Mouse (Mus musculus) lung, postnatal 4 days (tissue): Measurements from ENCODE around the gene Dpep3.
"Not testable (repeated sequence)": the region's sequence is repeated elsewhere in the genome, so short reads cannot be mapped to it uniquely, and the experiment has no call there.

Experiments used
- DNase-seq, 2 experiments: peaks; one replicate each; pipeline ENCODE4 v3.0.0; 2021

The Dpep3 gene

DNA sequence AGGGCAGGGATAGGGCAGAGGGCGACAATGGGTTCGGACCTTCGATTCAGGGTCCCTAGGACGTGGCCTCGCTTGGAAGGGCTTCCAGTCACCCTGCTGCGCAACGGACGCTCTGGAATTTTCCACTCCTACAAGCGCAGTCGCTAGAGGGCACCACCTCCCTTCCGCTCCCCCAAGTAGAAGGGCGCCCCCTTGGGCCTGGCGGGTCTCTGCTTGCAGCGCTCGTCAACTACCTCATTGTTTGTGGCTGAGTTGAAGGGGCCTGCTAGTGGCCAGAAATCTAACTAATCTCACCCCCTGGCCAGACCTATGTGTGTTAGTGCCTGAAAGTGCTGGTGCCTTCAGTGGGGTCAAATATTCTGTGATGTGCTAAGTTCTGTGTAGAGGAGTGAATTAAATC lies at the start of gene Dpep3:
Gene Dpep3, minus strand, starts transcription at position 105 of the 400 bp plus-strand sequence.
- no peak for DNase-seq

DNA sequence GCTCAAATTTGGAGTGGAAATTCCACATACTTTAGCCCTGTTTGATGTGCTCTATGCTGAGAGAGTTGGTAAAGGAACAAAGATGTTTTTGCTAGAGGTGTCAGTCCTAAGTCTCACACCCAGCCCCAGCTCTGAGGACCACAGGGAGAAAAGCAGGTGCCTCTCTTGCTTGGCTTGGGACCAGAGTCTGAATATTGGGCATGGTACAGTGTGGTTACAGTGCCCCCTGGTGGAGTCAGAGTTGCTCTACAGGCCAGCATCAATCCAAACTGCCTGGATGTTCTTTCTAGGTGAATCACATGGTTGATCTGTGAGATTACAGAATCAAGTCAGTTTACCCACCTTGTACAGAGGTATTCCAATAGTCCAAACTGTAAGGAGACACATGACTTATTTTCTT lies 43.3 kb upstream of the Dpep3 start:
- DNase-seq, result peak; percentile 62 to 83

DNA sequence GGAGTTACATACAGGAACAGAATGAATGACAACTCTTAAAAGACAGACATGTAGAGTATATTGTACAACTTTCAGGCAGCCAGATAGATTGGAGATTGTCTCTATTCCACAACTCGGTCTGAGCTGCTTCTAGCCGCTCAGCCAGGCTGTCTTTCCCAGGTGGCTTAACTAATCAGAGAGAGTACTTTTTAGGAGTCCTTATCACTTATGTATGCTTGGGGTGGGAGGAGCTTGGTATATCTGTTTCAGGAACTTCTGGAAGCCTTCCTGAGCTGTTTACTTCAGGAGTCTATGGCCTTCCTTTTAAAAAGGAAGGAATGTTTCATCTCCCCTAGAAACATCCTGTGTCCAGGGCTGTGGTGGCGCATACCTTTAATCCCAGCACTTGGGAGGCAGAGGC lies 38.8 kb upstream of the Dpep3 start:
- DNase-seq, result no peak

DNA sequence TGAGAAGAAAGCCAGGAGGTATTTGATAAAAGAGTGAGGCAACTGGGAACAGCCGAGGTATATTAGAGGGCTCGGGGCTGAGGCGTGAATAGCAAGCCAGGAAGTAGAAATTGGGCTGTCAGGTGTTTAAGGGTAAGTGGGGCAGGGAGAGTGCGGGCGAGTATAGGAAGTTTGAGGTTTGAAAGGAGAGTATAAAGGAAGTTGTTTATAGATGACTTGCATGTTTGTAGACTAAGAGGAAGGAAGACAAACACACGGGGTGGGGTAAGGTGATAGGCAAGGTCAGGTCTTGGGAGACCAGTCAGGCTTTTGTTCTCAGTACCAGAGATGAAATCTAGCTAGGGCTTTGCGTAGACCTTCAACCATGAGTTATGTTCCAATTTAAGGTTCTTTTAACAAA lies 37.9 kb upstream of the Dpep3 start:
- no peak for DNase-seq

DNA sequence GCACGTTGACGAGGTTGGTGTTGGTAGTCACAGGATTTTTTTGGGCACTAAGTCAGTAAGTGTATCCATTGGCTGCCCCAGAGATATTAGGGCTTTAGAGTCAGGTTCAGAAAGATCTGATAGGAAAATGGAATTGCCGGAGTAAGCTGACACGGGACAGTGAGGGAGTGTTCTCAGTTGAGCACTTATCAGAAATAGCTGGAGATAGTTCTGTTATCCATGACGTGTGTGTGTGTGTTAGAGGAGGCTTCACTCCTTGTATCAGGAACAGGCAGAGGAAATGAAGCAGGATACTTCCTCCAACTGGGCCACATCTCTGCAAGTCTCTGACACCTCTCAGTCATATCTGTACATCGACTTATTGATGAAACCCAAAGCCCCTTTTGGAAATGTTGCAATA lies 37.1 kb upstream of the Dpep3 start:
- DNase-seq, result no peak

DNA sequence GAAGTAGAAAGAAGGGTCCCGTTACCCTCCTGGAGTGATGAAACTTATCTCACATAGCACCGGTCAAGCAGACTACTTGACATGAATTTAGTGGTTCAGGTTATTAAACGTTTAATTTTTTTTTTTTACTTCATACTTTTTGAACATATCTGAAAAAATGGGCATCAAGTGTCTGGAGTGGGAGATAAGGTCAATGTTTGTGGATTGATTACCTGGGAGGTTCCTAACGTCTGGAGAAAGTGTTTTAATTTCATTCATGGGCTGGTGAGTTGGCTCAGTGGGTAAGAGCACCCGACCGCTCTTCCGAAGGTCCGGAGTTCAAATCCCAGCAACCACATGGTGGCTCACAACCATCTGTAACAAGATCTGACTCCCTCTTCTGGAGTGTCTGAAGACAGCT lies 33.0 kb upstream of the Dpep3 start:
- not testable (repeated sequence) for DNase-seq

DNA sequence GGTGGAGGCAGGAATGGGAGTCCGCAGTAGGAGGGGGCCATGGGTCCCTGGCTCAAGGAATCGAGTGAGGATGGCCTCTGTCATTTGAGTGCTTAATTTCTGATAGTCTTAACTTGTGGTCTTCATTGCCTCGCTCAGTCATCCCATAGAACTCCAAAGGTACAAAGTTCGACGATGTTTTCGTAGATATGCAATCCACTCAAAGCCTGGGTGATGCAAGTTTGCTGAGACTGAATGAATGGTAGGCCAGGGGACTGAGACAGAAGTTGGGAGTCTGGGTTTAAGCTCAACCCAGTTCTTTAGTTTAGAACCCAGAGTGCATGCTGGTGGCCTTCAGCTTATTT lies 32.4 kb upstream of the Dpep3 start, which contains the start of gene Ddx28:
Gene Ddx28, minus strand, starts transcription at position 240 of the 344 bp plus-strand sequence.
- no peak for DNase-seq

DNA sequence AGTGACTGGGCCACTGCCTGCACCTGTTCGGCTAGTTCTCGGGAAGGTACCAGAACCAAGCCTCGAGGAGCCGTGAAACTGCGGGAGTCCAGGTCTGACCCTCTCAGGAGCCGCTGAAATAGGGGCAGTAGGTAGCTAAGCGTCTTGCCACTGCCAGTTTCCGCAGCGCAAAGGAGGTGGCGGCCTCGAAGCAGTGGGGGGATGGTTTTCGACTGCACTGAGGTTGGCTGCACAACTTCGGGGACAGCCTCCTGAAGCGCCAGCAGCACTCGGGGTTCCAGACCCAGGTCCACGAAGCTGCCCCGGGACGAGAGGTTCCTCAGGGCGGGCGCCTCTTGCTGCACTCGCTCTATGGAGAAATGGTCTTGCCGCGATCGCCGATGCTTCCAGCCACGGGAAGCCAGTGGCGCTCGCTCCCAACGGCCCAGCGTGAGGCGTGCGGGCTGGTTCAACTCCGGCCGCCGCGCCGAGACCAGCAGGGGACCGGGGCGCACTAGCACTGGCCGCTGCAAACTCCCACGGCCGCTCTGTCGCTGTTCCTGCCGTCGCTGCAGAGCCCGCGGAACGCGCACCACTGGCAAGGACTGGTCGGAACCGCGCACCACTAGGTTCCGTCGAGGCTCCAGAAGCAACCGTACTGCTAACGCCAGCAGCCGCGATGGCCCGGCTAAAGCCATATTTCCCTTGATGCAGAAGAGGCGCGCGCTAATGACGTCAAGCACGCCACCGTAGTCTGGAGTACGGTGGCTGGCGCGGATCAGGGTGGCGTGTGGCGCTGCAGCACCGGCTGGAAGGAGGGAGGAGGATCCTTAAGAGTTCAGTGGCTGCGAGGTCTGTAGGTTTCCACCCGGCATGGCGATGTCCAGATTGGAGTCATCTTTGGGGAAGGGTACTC lies 31.8 kb upstream of the Dpep3 start:
- peak; percentile 93 for DNase-seq

DNA sequence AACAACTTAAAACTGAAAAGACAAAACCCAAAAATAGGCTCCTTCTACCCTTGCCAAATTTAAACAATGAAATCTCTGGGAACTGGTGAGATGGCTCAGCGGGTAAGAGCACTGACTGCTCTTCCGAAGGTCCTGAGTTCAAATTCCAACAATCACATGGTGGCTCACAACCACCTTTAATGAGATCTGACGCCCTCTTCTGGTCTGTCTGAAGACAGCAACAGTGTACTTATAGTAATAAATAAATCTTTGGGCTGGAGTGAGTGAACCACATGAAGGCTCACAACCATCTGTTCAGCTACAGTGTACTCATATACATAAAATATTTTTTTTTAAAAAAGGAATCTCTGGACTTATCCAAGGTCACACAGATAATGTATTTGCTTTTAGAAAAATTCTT lies 28.7 kb upstream of the Dpep3 start:
- DNase-seq, result not testable (repeated sequence)

DNA sequence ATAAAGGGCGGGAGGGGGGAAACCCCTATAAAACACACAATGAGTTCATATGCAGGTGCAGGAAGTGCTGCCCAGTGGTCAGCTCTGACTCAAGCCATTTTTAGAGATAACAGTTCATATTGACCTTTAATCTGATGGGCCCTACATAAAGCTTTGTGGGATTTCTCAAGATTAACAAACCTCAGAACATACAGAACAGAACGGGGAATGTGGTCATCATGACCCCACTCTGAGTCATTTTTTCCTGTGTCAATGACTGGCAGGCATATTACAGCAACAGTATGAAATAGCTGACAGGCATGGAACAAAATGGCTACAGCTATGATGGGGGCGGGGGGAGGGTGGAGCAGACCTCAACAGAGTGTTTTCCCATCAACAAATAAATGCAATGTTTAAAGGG lies 27.9 kb upstream of the Dpep3 start:
- DNase-seq, result no peak

DNA sequence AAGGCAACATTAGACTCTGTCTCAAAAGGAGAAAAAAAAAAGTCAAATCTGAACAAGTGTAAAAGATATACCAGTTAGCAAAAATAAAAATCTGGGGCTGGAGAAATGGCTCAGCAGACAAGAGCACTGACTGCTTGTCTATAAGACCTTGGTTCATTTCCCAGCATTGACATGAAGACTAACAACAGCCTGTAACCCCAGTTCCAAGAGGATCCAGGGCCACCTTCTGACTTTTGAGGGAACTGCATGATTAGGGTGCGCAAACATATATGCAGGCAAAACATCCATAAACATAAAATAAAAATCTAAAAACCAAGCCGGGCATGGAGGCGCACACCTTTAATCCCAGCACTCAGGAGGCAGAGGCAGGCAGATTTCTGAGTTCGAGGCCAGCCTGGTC lies 27.2 kb upstream of the Dpep3 start:
- DNase-seq, result no peak

DNA sequence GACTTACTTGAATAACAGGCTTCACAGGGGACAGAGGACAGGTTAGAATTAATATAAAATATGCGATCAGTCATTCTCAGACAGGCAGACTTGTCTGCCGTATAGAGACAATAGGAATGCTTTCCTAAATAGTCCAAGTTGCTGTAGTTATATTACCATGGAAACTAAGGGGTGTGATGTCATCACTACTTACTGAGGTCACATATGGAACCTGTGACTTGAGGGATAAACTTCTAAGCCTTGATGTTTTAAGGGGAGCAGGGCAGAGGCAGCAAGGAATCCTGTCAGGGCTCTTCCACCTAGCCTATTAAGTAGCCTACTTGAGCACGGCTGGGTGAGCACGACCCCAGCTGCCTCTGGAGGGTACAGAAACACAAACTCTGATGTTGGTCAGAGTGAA lies 26.6 kb upstream of the Dpep3 start, which contains the start of gene Dpep2nb:
Gene Dpep2nb, minus strand, starts transcription at position 101 of the 400 bp plus-strand sequence.
- DNase-seq, result no peak

DNA sequence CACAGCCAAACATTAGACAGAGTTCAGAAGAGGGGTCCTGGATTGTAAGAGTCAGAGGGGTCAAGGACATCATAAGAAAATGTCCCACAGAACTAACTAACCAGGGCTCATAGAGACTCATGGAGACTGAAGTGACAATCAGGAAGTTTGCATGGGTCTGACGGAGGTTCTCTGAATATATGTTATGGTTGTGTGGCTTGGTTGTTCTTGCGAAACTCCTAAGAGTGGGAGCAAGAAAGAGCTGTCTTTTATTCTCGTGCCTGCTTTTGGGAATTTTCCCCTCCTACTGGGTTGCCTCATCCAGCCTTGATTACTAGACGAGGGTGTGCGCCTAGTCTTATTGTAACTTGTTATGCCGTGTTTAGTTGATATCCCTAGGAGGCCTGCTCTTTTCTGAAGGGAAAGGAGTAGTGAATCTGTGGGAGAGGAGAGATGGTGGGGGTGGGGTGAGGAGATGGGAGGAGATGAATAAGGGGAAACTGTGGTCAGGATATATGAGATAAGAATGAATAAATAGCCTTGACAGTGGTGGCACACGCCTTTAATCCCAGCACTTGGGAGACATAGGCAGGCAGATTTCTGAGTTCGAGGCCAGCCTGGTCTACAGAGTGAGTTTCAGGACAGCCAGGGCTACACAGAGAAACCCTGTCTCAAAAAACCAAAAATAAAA lies 25.4 kb upstream of the Dpep3 start:
- no peak for DNase-seq

DNA sequence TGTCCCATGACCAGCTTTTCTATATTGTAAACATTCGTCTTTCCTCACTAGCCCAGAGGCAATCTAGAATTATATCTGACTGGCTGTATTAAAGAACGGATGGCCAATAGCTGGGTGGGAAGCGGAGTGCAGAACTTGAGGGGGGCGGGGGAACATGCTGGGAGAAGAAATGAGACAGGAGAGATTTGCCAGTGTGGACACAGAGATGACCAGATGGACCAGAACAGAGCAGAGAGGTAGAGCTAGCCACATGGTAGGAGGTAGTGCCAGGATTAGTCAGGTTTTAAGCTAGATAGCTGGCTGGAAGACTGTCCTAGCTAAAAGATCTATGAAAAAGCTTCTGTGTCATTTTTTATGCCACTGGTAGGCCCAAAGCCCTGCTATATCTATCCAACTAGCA lies 22.7 kb upstream of the Dpep3 start:
- no peak for DNase-seq

DNA sequence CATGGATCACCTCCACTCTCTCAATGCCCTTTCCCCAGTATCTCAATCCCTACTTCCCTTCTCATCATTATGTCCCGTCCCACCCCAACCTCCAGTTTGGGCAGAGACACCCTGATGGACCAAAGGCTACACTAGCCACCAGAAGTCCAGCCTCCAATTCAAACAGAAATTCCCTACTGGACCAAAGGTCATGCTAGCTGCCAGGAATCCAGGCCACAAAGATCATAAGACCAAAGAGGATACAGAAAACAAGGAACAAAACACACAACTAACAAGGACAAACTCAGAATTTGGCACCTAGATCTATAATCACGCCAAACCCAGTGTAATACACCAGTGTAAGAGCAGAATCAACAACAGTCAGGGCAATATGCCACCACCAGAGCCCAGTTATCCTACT lies 19.7 kb upstream of the Dpep3 start:
- DNase-seq, result no peak

DNA sequence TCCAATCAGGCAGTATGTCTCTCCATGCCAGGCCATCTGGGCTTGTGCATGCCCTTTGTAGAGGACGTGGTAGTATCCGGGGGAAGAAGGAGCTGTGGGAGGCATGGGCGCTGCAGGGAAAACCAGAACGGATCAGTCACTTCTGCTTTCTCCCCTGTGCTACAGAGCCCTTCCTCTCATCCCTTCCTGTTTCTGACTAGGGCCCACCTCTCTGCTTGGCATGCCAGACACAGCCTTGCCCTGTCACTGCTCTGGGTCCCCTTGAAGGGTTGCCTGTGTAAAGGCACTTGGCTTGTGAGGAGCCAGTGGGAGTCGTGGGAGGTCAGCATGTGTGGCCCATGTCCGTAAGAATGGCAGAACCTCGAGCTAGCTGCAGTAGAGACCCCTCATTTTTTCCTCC lies 17.1 kb upstream of the Dpep3 start:
- peak; percentile 30 to 31 for DNase-seq

DNA sequence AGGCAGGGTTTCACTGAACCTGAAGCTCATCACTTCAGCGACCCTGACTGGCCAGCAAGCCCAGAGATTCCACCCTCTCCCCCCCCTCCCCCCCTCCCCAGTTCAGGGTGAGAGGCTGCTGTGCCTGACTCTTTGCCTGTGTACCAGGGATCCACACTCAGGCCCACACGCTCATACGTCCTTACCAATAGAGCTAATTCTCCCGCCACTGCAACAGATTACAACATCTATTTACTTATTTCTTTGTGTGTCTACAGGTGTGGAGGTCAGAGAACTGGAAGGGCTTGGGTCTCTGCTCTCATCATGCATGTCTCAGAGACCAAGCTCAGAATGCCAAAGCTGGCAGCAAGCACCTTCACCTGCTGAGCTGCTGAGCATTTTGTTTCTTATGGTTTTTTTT lies 14.0 kb upstream of the Dpep3 start:
- DNase-seq, result peak in 1 of 2 experiments; percentile 11

DNA sequence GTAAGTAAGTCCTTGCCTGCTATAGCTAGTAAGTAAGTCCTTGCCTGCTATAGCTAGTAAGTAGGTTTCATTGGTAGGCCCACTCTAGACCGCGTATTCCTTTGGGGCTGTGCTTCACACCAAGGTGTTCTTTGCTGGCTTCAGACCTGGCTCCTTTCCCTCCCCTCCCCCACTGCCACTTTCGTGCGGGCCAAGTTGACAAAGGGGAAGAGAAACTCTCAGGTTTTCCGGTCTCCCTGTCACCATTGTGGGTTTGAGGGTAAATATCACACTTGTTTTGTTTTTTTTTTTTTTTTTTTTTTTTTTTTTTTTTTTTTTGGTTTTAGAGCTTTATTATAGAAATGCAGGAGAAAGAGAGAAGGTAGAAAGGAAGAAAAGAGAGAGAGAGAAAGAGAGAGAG lies 13.3 kb upstream of the Dpep3 start:
- DNase-seq, result peak; percentile 48 to 50

DNA sequence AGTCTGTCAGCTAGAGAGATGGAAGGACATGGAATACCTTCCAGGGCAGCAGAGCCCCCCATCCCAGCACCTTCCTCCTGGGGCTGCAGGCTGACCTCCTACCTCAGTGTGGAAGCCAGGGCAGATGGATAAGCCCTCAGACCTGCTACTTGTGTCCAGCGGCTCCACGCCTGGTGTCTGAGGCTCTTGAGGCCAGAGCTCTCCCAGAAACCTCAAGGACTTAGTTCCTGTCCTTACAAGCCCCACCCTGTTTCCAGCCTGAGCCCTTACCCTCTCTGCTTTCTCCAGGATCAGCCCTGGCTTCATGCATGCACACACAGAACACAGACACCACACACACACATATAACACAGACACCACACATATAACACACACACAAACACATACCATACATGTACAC lies 12.3 kb upstream of the Dpep3 start:
- peak; percentile 33 to 53 for DNase-seq

DNA sequence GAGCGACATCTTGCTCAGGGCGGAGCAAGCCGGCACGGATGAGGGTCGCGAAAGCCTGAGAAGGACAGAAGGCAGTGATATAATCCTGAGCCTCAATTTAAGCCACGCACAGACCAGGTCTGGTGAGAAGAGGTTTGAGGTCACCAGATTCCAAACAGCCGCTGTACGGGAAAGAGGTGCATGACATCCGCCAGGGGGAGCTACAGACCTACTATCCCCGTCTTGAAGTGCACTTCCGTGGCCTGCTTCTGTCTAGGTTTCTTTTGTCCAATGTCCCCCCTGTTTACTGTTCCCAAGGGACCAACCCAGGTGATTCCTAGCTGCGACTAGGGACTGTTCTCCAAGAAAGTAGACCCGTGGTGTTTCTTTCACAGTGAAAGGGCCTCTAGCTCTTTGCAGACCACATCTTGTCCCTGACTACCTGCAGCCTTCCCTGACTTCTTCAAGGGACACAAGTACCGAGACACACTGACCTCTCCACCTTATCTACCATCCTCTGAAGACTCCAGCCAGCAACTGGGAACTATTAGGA lies 11.7 kb upstream of the Dpep3 start, which contains the start of gene Dus2:
Gene Dus2, plus strand, starts transcription at position 482 of the 532 bp plus-strand sequence.
- DNase-seq, result peak; percentile 78 to 90

DNA sequence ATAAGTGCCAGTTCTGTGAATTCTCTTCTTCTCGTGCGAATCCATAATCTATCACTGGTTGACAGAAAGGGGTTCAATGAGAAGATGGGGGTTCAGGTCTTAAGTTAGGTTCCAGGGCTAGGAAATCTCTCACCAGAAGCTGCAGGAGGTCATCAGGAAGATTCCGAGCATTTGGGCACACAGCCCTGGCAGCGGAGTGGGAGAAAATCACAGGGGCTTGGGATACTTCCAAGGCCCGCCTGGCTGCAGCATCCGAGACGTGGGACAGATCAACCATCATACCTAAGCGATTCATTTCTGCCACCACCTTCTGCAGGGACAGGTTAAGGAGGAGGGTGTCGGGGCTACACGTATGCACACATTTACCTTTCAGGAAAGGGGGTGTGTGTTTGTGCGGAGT lies 9.3 kb upstream of the Dpep3 start:
- DNase-seq, result peak in 1 of 2 experiments; percentile 15

DNA sequence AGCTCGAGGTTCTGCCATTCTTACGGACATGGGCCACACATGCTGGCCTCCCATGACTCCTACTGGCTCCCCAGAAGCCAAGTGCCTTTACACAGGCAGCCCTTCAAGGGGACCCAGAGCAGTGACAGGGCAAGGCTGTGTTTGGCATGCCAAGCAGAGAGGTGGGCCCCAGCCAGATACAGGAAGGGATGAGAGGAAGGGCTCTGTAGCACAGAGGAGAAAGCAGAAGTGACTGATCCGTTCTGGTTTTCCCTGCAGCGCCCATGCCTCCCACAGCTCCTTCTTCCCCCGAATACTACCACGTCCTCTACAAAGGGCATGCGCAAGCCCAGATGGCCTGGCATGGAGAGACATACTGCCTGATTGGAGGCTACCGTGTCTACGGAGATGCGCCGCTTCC lies 4.2 kb upstream of the Dpep3 start:
- DNase-seq, result not testable (repeated sequence)

DNA sequence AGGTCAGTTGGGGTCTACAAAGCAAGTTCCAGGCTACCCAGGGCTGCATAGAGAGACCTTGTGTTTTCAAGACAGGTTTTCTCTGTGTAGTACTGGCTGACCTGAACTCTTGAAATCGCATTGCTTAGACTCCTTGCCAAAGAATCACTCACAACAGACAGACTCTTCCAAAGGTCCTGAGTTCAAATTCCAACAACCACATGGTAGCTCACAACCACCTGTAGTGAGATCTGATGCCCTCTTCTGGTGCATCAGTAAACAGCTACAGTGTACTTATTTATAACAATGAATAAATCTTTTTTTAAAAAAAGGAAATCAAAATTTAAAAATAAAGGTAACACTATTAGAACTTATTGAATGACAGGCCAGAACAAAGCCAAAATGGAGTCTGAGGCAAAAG lies 1.9 kb upstream of the Dpep3 start:
- no peak for DNase-seq

DNA sequence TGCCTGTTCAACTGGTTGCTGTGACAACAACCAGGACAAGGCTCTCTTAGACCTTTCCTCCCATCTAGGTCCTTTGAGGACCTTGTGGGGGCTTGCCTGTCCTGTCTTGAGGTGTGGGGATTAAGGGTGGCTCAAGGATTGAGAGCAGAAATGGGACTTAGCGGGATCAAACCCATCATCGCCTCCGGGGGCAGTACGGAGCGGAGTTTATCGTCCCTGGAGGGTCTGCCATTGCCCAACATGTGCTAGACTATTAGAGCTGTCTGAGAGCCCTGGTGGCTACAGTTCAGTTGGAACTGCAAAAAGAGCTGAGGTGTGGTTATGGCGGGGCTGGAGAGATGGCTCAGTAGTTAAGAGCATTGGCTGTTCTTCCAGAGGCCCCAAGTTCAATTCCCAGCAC lies 3.9 kb downstream of the Dpep3 start:
- no peak for DNase-seq
